Mouse (Mus musculus): ENCODE data around the gene Vwce.

Vwce gene

DNA sequence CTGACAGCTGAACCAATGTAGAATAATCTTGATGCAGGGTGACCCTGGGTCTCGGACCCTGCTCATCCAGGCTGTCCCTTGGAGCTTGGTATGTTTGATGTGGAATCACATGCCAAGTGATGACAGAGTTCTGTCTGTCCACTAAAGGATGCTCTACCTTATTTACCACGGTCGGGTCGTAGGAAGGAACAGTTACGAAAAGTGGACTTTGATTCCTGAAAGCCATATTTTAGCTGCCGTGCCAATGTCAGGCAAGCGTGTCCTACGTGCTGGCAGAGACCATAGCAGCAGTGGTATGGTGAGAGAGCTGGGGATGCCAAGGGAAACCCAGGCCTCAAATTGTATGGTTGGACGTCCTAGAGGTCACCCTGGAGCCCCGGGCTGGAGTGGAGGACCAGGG, 79.5 kb downstream of the Vwce start:
- no peak for DNase-seq (ENCODE audit: low read depth, low spot score)

DNA sequence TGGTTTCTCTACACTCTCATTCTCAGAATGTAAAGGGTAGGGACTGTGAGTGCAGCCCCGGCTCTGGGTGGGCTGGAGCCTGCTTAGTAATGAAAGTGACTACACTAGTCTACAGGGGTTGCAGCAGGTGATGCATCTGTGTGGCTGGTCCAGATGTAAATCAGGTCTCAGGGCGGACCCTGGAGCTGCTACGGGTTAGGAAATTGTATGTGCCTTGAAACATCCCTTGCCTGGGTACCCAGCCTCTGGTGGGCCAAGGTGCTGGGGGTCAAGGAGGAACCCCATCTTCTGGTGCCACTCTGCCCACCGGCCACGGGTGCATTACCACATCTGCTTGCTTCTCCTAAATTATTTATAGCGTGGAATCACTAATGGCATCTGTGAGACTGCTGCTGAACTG, 80.2 kb downstream of the Vwce start:
- no peak for DNase-seq (ENCODE audit: low read depth, low spot score)

DNA sequence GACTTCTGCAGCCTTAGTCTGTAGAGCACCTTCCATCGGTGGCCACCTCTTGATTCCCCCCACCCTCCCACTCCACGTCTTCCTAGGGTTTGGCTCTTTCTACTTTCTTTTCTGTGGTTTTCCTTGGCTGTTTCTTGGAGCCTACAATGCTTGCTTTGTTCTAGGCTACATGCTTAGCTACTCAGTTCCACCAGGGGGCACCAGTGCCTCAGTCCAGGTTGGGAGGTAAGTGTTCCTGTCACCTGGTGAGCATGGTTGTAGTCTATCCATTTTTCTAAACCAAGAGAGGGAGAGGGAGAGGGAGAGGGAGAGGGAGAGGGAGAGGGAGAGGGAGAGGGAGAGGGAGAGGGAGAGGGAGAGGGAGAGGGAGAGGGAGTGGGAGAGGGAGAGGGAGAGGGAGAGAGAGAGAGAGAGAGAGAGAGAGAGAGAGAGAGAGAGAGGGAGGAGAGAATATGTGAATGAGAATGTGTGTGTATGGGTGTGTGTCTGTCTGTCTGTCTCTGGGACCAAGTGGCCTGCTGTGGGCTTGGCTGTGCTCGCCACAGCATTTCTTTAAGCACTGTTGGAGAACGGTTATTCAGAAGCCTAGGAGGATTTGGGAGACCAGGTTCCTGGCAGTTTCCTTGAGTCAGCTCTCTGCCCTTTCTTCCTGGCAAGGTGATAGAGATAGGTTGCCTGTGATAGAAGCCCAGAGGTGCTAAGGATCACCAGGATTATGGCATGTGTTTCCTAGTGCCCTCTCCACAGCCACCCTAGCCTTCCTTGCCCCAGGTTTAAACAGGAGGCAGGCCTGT, 80.9 kb downstream of the Vwce start:
- DNase-seq (ENCODE audit: low read depth, low spot score): no peak

DNA sequence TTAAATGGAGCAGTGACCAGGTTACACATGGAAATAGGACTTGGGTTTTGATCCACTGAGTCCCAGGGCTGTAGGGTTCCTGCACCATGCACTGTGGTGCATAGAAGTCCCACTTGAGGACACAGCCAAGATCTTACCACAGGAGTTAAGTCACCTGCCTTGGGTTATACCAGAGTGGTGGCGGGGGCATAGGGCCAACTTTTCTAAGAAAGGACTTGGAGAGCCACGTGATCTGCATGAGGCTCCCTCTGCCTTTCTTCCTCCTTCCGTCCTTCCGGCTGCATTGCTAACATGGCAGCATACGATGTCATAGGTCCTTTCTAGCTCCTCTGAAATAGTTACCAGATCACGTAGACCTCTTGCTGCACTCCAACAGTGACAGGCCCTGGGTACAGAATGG, 81.5 kb downstream of the Vwce start:
- no peak for DNase-seq (ENCODE audit: low read depth, low spot score)
